Mouse (Mus musculus): ENCODE measurements around the gene 4930415O20Rik.
A peak's percentile ranks its signal among the peaks of the same experiment; 100 is the strongest.

4930415O20Rik gene

DNA sequence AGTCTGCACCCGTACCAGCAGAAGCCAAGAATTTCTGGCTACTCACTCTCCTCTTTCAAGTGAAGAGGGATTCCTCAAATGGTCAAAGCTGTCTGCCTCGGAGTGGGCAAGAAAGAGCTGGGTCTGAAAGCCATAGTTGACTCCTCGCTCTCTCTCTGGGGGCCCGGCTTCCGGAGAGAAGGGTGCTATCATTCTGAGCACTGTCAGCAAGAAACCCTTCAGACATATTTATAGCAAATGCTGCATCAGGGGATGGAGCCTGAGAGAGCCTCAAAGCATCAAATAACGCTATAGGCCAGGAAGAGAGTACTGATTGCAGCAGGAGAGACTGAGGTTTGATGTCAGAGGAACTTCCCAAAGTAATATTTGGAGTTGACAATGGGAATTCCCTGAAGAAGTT, 58.7 kb downstream of the 4930415O20Rik start:
- DNase-seq (ENCODE audit: low spot score in 2 of 2), result no peak

DNA sequence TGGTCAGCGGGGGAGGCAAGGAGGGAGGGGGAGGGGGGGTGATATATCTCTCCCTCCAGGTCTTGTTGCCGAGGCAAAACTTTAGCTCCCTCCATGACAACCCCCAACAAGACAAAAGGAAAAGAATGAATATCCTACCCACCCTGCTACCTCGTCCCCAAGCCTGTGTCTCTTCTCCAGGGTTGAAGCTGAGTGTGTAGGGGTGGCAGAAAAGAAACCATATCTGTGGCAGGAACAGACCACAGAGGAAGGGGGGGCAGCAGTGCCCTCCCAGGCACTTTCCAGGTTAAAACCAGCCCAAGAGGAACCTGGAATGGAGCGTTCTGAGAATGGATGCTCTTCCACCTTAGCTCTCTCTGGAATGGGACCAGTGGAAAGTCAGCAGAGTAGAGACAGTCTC, 59.7 kb downstream of the 4930415O20Rik start, which contains the start of gene Cacnb3:
Gene Cacnb3, plus strand, starts transcription at position 301 of the 400 bp plus-strand sequence.
- DNase-seq (ENCODE audit: low spot score in 2 of 2), result no peak

DNA sequence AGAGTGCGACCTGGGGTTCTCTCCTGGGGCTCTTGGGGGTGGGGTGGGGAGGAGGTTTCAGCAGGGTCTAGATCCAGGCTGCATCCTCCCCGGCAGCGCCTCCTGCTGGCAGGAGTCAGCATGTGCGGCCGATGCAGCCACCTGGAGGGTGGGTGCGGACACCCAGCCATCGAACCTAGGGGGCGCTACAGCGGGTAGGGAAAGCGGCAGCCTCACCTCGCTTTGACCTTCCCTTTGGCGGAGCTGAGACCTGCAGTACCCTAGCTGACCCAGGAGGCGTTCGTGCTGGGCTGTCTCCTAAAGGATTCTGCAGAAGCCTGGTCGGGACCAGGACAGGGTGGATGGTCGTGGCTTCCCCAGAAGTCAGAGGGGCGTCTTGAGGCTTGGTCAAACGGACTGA, 60.7 kb downstream of the 4930415O20Rik start:
- peak in 1 of 2 experiments; percentile 38 for DNase-seq (ENCODE audit: low spot score in 2 of 2)

DNA sequence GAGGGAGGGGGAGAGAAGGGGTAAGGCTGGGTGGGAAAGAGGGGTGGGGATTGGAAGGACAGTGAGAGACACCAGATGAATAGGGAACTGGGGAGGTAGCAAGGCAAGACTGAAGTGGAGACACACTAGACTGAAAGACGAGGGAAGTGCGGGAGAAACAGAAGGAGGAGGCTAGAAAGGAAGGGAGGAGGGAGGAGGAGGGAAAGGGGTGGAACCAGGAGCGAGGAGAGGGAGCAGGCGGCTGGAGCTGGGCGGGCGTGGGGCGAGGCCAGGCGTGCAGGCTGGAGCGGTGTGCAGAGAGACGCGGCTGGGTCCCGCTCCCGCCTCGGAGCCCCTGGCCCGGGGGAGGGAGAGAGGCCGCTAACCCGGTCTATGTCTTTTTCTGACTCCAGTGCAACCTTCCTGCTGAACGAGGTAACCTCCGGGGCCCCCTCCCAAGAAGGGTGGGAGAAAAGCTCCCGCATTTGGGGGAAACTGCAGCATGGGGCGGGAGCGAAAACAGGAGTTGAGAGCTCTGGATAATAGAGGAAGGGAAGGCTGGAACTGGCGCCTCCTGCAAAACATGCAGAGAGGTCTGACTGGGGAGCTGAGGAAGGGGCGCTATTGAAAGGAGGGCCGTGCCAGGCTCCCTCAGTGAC, 61.4 kb downstream of the 4930415O20Rik start:
- peak; percentile 29 to 66 for DNase-seq (ENCODE audit: low spot score in 2 of 2)

DNA sequence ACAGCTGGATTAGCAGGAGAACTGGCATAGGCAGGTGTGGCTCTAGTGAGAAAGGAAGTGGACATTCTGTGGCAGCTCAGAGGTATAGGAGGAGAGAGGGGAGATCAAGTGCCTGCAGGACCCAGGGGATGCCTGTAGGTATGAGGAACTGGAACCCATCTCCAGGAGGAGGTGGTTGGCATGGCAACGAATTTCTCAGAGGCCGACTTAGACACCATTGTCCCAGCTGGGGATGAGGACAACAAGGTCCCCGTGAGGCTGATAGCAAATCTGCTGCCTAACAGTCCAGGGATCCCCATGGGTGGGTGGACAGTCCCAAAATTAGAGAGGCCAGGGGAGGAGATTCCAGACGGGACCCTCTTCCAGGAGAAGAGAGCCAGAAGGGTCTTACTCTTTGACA, 62.1 kb downstream of the 4930415O20Rik start:
- no peak for DNase-seq (ENCODE audit: low spot score in 2 of 2)

DNA sequence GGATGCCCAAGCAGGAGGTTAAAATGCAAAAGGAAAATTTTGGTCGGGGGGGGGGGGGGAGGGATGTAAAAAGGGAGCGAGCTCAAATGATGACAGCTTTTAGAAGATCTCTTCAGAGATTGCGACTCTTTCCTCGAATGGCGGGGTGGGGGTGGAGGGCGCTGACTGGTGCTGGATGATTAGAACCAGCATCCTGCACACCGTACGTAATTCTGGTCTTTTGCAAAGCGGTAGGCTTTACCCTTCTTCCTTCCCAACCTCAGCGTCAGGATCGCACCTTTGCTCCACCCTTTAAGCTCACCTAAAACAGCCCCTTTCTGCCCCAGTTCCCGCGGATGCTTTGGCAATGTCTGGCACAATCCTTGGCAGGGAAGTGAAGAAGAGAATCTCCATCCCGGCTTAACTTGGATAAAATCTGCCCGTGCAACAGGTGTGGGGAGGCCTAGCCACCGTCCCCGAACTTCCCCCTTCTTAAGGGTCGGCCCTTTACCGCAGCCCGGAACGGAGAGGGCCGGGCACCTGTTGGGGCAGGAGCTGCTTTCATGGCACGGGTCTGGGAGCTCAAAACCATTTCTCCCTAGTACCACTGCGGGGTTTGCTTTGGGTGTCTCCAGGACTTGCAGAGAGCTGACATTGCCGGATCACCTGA, 63.1 kb downstream of the 4930415O20Rik start:
- DNase-seq (ENCODE audit: low spot score in 2 of 2), result peak in 1 of 2 experiments; percentile 18

DNA sequence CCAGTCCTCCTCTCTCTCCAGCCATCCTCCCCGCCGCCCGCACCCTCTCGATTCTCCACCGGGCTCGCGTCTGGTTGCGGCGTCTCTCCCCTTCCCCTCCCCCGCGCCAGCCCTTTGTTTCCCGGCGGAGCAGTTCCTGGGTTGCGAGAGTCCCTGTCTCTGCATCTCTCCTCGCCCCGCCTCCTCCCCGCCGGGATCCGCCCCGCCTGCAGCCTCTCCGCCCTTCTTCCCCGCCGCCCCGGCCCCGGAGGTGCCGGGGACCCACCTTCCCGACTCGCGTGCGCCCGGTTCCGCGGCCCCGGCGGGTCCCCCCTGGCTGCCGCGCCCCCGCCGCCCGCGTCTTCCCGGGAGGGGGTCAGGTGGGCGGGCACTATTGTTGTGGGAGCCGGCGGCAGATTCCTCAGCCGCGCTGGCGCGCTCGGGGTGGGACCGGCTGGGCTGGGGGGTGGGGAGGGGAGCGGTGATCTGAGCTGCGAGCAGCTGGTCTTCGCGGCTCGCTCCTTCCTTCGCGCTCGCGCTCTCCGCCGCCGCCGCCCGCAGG, 63.8 kb downstream of the 4930415O20Rik start:
- peak; percentile 72 to 83 for DNase-seq (ENCODE audit: low spot score in 2 of 2)

DNA sequence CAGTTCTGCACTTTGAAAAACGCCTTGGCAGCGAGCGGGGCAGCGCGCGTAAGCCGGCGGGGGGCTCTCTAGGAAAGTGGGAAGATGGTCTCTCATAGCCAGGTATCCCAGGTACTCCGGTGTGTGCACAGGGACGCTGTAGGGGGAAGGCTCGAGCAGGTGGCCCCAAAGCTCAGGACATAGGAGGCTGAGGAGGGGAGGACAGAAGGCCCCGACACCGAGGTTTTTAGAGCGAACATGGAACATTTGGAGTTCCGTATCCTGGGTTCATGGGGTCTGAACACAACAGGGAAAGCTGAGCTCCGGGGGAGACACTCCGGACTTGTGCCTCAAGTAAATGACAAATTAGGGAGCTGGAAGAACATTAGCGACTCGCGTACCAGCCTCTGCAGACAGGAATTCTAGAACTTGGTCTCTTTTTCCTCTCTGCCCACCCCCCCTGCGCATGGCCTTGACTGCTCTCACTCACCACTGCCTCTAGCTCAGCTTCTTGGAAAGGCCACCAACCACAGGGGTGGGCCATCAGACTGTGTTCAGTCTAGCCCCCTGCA, 64.6 kb downstream of the 4930415O20Rik start:
- DNase-seq (ENCODE audit: low spot score in 2 of 2), result no peak

DNA sequence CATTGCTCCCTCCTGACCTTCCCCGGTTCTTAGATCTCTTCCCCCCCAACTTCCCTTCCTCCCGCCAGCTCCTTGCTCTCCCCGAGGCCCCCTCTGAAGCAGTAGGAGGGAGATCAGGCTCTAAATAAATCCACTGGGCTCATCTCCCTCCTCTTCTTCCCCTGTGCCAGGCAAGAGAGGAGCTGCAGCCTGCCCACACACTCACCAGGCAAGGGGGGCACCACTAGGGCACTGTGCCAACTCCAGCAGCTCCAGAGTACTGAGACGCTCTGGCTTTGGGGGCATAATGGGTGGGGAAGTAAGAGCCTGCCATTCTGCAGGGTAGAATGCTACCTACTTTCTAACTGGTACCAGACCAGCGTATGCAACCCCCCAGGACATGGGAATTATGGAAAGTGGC, 65.7 kb downstream of the 4930415O20Rik start:
- no peak for DNase-seq (ENCODE audit: low spot score in 2 of 2)

DNA sequence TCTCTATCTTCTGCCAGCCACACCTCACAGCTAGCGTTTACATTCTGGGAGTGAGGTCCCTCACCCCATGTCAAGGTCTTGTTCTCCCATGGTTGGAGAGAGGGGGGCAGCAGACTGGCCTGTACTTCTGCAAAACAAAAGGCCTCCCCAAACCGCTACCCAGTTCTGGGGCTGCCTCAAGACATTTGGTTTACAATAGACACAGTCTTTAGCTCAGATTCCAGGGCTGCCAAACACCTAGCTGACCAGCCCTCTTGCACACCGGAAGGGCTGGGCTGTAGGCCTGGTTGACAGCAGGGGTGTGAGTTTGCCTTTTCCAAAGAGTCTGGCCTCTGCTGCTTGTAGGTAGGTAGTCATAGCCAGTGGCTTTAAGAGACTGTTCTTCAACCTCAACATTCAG, 66.4 kb downstream of the 4930415O20Rik start:
- no peak for DNase-seq (ENCODE audit: low spot score in 2 of 2)
